Mouse (Mus musculus) megakaryocyte, embryonic 14.5 days (primary cell): Measurements from ENCODE around the gene Sept8.

Experiments
- FLI1 ChIP-seq: IDR thresholded peaks from 2 replicates; pipeline ENCODE4 v1.6.1; 2012; ENCODE audit warnings: low read length, inconsistent platforms, mixed read lengths
- GATA1 ChIP-seq: IDR thresholded peaks from 3 replicates; pipeline ENCODE4 v1.6.1; 2012; ENCODE audit warnings: mixed read lengths, low read length, inconsistent platforms, borderline replicate concordance

DNA sequence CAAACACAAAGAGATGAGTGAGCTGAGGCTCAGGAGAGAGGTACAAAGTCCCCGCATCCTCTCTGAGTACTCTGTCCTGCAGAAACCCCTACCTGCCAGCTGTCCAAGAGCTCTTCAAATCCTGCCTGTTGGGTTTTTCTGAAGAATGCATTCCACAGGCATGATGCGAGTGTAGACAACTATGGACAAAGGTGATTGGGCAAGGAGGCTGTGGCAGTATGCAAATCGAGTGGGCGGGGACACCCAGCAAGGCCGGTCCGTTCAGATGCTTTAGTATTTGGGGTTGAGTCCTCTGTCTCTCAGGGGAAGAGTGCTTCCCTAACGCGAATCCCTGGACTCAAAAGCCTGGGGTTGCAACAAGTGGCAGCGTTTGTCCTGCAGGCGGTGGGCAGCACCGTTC is 18.5 kb upstream of the Sept8 start:
- TF ChIP-seq GATA1 (no peak), FLI1 (no peak)
